In genomic region chr19:41482909-41483444, GRCm38 (mm10) we compare ENCODE assay signal across 8 mouse cellular contexts. TPM values are rescaled to one million over a fixed set of nuclear protein-coding genes. Genes with fewer than 3 reads are reported as not detected.
DNase-seq lines count a peak whose midpoint lies in the region; ATAC-seq lines count a peak whose summit lies in the region.

No protein-coding gene starts in this region.

- WGBS in limb, embryonic 10.5 days, result 2% methylated on average over 89 of the region's 91 CpGs
- WGBS in midbrain, embryonic 11.5 days, result under 1% methylated on average over 37 of the region's 91 CpGs

- no peaks in the 10 kb centered on the region for H3K9me3 ChIP-seq in limb, embryonic 10.5 days (replicated peaks)
- no peaks in the 10 kb centered on the region for H3K9me3 ChIP-seq in midbrain, embryonic 11.5 days (ENCODE audit: control insufficient read depth, low read length)

- DNase-seq in ovary, adult 18-20 months (ENCODE audit: low spot score), result peak; percentile 49
- DNase-seq in ovary, postnatal 36 days (ENCODE audit: low spot score), result no peak
- peak; percentile 54 for DNase-seq in embryo, embryonic 11.5 days (ENCODE audit: low read depth, low spot score)
- peak; percentile 99 for DNase-seq in heart, adult 11 months
- peak; percentile 68 for DNase-seq in kidney, adult 11 months
- DNase-seq in limb, embryonic 10.5 days (ENCODE audit: low spot score), result peak; percentile 85
- peak; percentile 99 for DNase-seq in midbrain, embryonic 11.5 days (ENCODE audit: low spot score, missing footprints)
- DNase-seq in spleen, adult 12 weeks (ENCODE audit: low spot score), result peak; percentile 63

- H3K36me3 ChIP-seq in limb, embryonic 10.5 days, result no peaks in the 10 kb centered on the region
- H3K36me3 ChIP-seq in midbrain, embryonic 11.5 days (ENCODE audit: control insufficient read depth, insufficient read depth, low read length), result no peaks in the 10 kb centered on the region

- peak overlapping the region; percentile 97 for H3K27ac ChIP-seq in limb, embryonic 10.5 days
- H3K27ac ChIP-seq in midbrain, embryonic 11.5 days (ENCODE audit: low read depth, low read length), result peak overlapping the region; percentile 99

- peak overlapping the region; percentile 74 for H3K4me2 ChIP-seq in midbrain, embryonic 11.5 days

- H3K4me3 ChIP-seq in limb, embryonic 10.5 days, result peak overlapping the region; percentile 94
- peak overlapping the region; percentile 91 for H3K4me3 ChIP-seq in midbrain, embryonic 11.5 days (ENCODE audit: low read depth, low read length)

- 0 out of 2 replicates have a peak, but pooled peaks cover 3% of the 10 kb centered on the region for H3K27me3 ChIP-seq in limb, embryonic 10.5 days (ENCODE audit: low read depth, poor library complexity, severe bottlenecking)
- no peaks in the 10 kb centered on the region for H3K27me3 ChIP-seq in midbrain, embryonic 11.5 days (ENCODE audit: control insufficient read depth, insufficient read depth, low read length)

- peak overlapping the region; percentile 97 for H3K9ac ChIP-seq in midbrain, embryonic 11.5 days (ENCODE audit: low read length)

- ATAC-seq in midbrain, embryonic 11.5 days (ENCODE audit: low FRiP score), result peak; percentile 80

- peaks cover 23% of the 10 kb centered on the region for H3K4me1 ChIP-seq in limb, embryonic 10.5 days
- H3K4me1 ChIP-seq in midbrain, embryonic 11.5 days (ENCODE audit: control insufficient read depth, insufficient read depth, low read length), result peaks cover 11% of the 10 kb centered on the region; the same call in 1 of the 2 replicates

RNA-seq across cellular contexts. Expression of gene Lcor, which starts 0.5 kb away (rescaled TPM):
- polyA plus RNA-seq in limb, embryonic 10.5 days (2016; fragmentation: Nextera tagmentation; extraction: Ambion mirVana), result 7.7 and 8.7 TPM in 2 replicates
- polyA plus RNA-seq in midbrain, embryonic 11.5 days (2014; fragmentation: Nextera tagmentation; extraction: Ambion mirVana), result 31.3 and 34.1 TPM in 2 replicates
